Mouse (Mus musculus): ENCODE measurements around the gene Rabgap1l.
"Not testable (repeated sequence)": the region's sequence is repeated elsewhere in the genome, so short reads cannot be mapped to it uniquely, and the experiment has no call there.

The Rabgap1l gene

GRCm38 (mm10) chr1:160603312-160603711, 189.7 kb downstream of the Rabgap1l start:
- in situ Hi-C loops (cut with MboI; ENCODE audit: low sequenced_read_pairs), result not testable (repeated sequence)

- in situ Hi-C loops (cut with MboI; ENCODE audit: low sequenced_read_pairs), result no loop called here
These were observed 195.6 kb downstream of the Rabgap1l start for GRCm38 (mm10) chr1:160597369-160597768.

DNA sequence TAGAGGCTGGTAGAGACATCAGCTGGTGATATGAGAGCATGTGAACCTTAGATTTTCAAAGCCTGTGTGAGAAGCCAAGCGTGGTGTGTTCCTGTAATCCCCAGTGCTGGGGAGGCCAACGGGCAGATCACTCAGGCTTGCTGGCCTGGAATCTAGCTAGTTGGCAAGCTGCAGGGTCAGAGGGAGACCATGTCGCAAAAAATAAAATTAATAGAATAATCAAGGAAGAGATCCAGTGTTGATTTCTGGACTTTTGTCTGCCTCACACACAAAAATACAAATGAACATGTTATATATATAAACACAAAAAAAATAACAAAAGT, 196.1 kb downstream of the Rabgap1l start:
- in situ Hi-C loops (cut with MboI; ENCODE audit: low sequenced_read_pairs), result no loop called here

DNA sequence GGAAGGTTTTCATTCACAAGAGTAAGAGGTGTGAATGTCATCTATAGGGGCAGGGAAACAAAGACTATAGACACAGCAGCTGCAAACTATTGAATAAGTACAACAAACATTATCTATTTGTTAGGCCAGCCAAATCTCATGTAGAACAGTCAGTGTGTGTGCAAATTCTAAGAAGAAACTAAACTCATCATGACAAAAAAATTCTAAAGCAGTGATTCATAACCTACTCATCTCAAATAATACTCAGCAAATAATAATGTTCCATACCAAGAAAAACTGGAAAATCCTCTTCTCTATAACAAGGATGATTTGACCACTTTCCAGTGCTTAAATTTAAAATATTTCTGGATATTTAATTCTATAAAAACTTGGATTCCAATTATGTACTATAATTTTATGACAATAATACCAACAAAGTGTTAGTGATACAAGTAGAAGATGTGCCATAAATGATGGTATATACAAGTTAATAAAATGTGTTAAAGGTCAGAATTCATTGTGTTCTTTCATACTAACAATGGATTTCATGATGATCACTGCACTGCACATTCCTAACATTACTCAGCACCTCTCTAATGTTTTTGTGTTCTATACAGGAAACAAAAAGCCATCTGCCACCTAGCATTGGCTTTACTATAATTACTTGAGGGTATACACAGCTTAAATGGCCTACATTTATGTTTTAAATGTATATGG, 196.6 kb downstream of the Rabgap1l start:
- in situ Hi-C loops (cut with MboI; ENCODE audit: low sequenced_read_pairs), result no loop called here

DNA sequence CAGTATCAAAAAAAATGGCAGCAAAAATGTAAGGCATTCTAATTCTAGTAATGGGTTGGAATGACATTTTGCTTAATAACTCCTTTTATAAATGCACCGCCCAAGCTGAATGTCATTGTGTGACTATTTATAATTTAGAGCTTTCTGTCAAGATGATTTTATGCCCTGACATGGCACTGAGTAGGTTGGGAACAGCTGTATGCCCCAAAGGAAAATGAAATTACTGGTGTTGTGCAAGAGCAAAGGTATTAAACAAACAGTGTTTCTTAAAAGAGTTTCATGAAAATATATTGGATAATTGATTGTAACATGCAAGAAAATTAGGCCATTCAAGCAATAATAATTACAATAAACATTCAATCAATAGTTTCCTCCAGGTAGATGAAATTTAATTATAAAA, 198.4 kb downstream of the Rabgap1l start:
- in situ Hi-C loops (cut with MboI; ENCODE audit: low sequenced_read_pairs), result no loop called here

DNA sequence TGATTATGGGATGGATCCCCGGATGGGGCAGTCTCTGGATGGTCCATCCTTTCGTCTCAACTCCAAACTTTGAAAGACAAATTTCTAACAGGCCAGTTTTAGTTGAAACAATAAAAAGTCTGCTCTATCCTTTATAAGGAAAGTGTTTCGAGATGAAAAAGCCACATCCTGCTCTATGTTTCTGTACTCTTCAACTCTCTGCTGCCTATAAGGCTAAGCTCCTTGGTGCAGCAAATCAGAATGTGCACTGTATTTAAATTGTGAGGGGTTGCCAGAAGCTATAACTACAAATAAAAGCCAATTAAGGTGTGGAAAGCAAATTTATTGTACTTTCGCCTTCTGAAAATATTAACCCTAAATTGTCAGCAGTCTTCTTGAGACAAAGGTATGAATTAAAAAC, 198.9 kb downstream of the Rabgap1l start:
- in situ Hi-C loops (cut with MboI; ENCODE audit: low sequenced_read_pairs), result no loop called here

DNA sequence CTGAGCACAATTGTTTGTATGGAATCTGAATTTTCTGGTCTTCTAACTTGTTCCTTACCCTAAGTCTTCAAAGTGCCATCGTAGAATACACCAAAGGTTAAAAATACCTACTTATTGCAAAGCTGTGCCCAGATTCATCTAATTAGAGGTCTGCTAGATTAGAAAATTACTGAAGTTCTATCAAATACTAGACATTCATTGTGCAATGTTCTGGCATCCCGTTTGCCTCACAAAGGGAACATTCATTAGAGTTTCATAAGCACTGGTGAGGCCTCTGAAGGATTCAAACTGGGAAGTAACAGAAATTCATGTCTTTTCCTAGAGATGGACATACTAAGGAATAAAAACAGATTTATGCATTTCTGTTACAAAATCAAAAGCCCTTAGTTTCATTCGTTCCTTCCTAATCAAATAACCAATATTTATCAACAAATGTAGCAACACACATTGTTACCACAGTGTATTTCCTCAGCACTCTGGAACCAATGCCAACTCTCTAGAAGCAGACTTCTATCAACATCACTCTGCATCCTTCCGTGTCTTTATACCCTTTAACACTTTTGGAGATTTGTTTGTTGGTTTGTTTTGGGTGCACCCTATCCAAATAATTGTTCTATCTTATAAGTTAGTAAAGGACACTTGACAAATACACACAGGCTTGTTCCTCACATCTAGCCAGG, 204.0 kb downstream of the Rabgap1l start:
- in situ Hi-C loops (cut with MboI; ENCODE audit: low sequenced_read_pairs), result no loop called here

GRCm38 (mm10) chr1:160579309-160580233, 213.4 kb downstream of the Rabgap1l start:
- in situ Hi-C loops (cut with MboI; ENCODE audit: low sequenced_read_pairs), result no loop called here

DNA sequence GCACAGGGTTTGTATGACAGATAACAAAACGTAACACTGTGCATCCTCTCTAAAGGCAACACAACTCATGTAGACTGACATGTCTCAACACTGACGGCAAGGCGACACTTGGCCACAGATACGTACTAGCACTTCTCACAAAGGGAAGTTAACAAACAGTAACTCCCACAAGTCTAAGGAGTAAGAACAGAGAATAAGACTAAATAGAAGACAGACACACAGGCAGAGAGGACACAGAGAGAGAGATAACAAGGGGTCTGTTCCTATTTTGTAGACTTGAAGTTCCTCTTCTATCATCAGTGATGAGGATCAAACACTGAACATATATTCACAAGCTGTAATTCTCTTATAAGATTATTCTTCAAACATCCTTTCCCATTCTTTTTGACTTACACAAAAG, 216.9 kb downstream of the Rabgap1l start:
- in situ Hi-C loops (cut with MboI; ENCODE audit: low sequenced_read_pairs), result no loop called here

DNA sequence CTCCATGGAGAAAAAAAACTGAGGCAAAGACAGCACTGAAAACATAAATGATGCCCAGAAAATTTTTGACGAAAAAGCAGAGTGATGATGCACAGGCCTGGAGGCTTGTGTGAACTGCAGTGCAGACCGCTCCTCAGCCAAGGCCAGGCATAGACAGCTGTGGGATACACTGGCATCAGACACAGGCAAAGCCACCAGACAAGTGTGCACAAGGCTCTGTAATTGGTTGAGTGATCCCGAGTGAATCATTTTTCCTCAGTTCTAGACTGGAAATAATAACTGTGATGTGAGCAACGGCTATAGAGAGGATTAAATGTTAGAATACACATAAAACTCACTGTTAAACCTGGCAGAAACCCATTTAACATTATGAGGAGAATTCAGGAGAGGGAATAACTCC, 219.0 kb downstream of the Rabgap1l start:
- in situ Hi-C loops (cut with MboI; ENCODE audit: low sequenced_read_pairs), result no loop called here

GRCm38 (mm10) chr1:160566458-160566857, 226.6 kb downstream of the Rabgap1l start:
- in situ Hi-C loops (cut with MboI; ENCODE audit: low sequenced_read_pairs), result no loop called here

GRCm38 (mm10) chr1:160561381-160561780, 231.6 kb downstream of the Rabgap1l start:
- in situ Hi-C loops (cut with MboI; ENCODE audit: low sequenced_read_pairs), result no loop called here

DNA sequence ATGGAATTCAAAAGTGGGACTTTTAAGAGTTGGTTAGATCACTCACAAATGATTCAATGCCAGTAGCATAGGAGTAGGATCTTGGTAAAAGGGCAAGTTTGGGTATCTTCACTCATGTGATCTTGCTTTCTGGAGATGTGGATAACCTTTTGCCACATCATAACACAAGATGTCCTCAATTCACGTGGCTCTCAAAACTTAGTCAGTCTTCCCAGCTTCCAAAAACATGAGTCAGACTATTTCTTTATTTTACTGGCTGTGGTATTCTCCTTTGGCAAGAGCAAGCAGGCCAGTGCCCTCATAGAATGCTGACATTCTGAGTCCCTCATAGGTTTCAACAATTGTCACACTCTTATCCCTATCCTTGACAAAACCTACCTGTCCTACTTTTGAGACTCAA, 242.4 kb downstream of the Rabgap1l start:
- in situ Hi-C loops (cut with MboI; ENCODE audit: low sequenced_read_pairs), result no loop called here

DNA sequence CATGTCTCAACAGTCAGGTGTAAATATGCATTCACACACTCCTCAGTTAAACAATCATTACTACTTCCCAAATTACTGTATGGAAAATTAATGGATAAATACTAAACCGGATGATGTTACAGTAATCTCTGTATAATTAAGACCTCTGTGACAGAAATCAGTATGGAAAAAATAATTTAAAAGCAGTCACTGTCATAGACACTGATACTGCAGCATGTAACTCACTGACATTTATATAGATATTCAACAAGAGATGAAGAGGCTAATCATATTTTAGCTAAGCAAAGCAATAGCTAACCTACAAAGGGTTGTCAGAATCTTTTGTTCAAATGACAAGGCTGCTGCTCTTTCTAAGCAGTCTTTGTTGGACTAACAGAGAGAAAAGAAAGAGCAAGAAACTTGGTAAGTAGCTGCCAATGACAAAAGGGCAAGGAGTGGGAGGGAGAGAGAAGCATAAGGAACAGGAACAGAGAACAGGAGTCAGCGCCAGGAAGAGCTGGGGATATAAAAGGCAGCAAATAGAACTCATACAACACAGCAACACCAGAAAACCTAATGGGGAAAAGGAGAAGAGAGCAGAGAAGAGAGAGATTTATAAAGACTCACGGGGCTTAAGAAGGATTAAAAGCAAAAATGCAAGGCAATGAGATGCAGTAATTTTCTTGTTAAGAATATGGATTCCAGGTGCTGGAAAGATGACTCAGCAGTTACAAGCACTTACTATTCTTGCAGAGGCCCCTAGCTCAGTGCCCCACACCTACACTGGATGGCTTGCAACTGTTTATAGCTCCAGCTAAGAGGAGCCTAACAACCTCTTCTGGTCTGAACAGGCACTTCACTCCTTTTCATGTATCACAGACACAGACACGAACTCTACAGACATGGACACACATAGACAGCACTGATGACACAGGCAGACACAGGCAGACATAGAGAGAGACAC, 244.8 kb downstream of the Rabgap1l start:
- in situ Hi-C loops (cut with MboI; ENCODE audit: low sequenced_read_pairs), result no loop called here

DNA sequence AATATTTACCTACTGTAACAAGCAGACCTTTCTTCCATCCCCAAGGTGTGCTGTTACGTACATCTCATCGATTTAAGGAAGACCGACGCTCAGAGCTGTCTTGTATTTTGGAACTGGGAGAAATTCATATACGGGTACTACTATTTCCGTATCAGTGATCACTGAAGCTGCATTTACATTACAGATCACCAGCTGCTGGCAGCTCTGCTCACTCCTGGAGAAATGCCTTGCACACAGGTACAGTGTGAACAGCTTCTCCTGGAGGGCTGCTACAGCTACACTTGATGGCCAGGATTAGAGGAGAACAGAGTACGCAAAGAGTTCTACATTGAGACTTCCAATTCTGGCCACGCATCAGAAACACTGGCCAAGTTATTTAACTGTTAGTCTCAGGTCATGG, 257.4 kb downstream of the Rabgap1l start:
- in situ Hi-C loops (cut with MboI; ENCODE audit: low sequenced_read_pairs), result no loop called here

DNA sequence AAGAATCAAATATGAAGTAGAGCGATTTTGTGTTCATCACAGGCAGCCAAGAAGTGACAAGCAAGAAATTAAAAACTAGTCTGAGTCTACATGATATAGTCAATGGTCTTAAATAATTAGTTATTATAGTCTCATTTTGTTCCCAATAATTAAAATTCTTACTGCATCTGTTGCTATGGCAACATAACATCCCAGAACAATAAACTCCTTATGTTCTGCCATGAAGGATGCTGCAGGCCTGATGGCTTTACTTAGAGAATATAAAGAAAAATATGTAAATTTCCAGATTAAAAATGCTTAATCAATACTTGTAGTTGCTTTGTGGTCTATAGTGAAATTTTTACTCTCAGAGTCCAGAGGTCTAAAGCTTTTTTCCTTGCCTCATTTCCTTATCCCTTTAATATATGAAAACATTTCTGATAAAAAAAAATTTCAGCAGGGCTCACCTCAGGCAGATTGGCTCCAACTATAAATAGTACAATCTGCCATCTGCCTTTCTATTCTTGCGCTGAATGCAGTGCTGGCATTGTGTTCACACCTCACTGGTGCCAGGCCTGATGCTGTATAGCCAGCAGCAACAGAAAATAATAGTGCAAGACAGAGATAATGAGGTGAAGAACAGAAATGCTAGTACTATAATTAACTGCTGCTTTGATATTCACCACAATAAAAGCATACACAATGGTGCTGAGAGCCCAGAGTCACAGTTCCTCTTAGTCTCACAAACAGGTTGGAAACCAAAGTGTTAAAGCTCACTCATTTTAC, 258.3 kb downstream of the Rabgap1l start:
- in situ Hi-C loops (cut with MboI; ENCODE audit: low sequenced_read_pairs), result no loop called here

DNA sequence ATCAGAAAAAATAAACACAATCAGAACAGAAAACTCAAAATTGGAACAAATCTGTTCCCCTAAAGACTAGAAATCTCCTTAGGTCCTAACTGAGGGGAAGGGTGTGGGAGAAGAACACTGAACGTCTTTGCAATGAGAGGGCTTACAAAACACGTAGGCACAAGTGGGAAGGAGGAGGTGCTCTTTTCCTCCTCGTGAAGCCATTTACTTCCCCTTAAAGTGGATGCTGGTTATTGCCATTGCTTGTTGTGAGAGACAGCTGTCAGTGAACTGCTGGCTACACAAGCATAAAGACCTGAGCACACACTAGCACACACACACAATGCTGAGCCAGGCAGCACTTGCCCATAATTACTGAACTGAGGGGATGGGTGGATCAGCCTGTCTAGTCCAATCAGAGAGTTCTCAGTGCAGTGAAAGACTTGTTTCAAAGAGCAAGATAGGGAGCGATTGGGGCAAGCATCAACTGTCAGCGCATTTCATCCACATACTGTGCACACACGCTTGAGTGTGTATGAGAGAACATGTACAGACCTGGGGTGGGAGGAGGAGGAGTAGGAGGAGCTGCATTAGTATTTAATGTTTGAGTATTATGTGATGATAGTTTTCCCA, 259.7 kb downstream of the Rabgap1l start:
- in situ Hi-C loops (cut with MboI; ENCODE audit: low sequenced_read_pairs), result no loop called here

DNA sequence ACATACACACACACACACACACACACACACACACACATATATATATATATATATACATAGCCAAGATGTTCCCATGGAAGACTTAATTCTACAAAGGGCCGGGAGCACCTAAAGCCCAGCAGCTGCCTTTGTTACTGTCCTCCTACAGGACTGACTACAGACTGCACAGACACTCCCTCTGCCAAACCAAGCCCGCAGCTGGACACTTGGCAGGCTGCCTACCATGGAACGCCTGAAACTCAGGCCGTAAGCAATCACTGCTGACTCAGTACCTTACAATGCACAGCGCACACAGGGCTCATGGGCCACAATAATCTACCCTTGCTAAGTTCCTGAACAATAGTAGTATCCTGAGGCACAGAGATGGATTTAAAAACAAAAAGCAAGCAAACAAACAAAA, 261.6 kb downstream of the Rabgap1l start:
- in situ Hi-C loops (cut with MboI; ENCODE audit: low sequenced_read_pairs), result no loop called here

- in situ Hi-C loops (cut with MboI; ENCODE audit: low sequenced_read_pairs), result no loop called here
These were observed 271.1 kb downstream of the Rabgap1l start for GRCm38 (mm10) chr1:160521918-160522317.
